Mouse (Mus musculus) liver, adult 2 months (tissue): Measurements from ENCODE around the gene Rpap2.

Experiments
- CTCF ChIP-seq: fragments of 200-500 bp; IDR thresholded peaks from 2 replicates; pipeline ENCODE4 v1.5.1; 2011; ENCODE audit warnings: low read depth, low read length, control low read depth
- POLR2A ChIP-seq: fragments of 200-500 bp; IDR thresholded peaks from 2 replicates; pipeline ENCODE4 v1.6.1; 2011; ENCODE audit warnings: low read length, control low read depth; ENCODE audit not compliant: insufficient read depth; ENCODE audit errors: extremely low read depth

- TF ChIP-seq CTCF, result no peak
- no peak for TF ChIP-seq POLR2A
Observed at GRCm38 (mm10) chr5:107637106-107637505, 39.9 kb downstream of the Rpap2 start.
